Mouse (Mus musculus) retina, embryonic 14.5 days (tissue): Measurements from ENCODE around the gene Nfatc3.

Experiments
- DNase-seq: peaks from one replicate; pipeline ENCODE4 v3.0.0-alpha.2; 2015; ENCODE audit warnings: low spot score

The Nfatc3 gene

GRCm38 (mm10) chr8:106126055-106126454, 67.4 kb downstream of the Nfatc3 start:
- no peak for DNase-seq

GRCm38 (mm10) chr8:106127054-106127453, 68.4 kb downstream of the Nfatc3 start:
- no peak for DNase-seq

GRCm38 (mm10) chr8:106127882-106128410, 69.3 kb downstream of the Nfatc3 start:
- no peak for DNase-seq

GRCm38 (mm10) chr8:106129232-106129930, 70.7 kb downstream of the Nfatc3 start:
- DNase-seq = no peak

GRCm38 (mm10) chr8:106129997-106130396, 71.4 kb downstream of the Nfatc3 start:
- no peak for DNase-seq

- DNase-seq = no peak
Measured at GRCm38 (mm10) chr8:106130505-106130904, 71.9 kb downstream of the Nfatc3 start.

- no peak for DNase-seq
Measured at GRCm38 (mm10) chr8:106131021-106131420, 72.4 kb downstream of the Nfatc3 start.

- no peak for DNase-seq
Measured at GRCm38 (mm10) chr8:106131488-106132222, 73.0 kb downstream of the Nfatc3 start.

- DNase-seq = no peak
Measured at GRCm38 (mm10) chr8:106132356-106132755, 73.7 kb downstream of the Nfatc3 start.

GRCm38 (mm10) chr8:106133526-106133925, 74.9 kb downstream of the Nfatc3 start:
- DNase-seq = no peak

- no peak for DNase-seq
Measured at GRCm38 (mm10) chr8:106133946-106134345, 75.3 kb downstream of the Nfatc3 start.

GRCm38 (mm10) chr8:106134751-106135571, 76.3 kb downstream of the Nfatc3 start:
- peak; percentile 22 for DNase-seq

GRCm38 (mm10) chr8:106135672-106136071, 77.0 kb downstream of the Nfatc3 start:
- DNase-seq = peak; percentile 21

- peak; percentile 26 for DNase-seq
Measured at GRCm38 (mm10) chr8:106136156-106137130, 77.8 kb downstream of the Nfatc3 start, which contains the start of gene Esrp2. TSS of gene Esrp2 (minus strand) at chr8:106136974.

GRCm38 (mm10) chr8:106137218-106137905, 78.7 kb downstream of the Nfatc3 start:
- DNase-seq = peak; percentile 10

GRCm38 (mm10) chr8:106137906-106138477, 79.4 kb downstream of the Nfatc3 start:
- DNase-seq = peak; percentile 51

- no peak for DNase-seq
Measured at GRCm38 (mm10) chr8:106138616-106139015, 80.0 kb downstream of the Nfatc3 start.

GRCm38 (mm10) chr8:106140191-106140590, 81.6 kb downstream of the Nfatc3 start:
- no peak for DNase-seq

GRCm38 (mm10) chr8:106140769-106141168, 82.1 kb downstream of the Nfatc3 start:
- DNase-seq = peak; percentile 96

- no peak for DNase-seq
Measured at GRCm38 (mm10) chr8:106145331-106145730, 86.7 kb downstream of the Nfatc3 start.
